Mouse (Mus musculus): Measurements from ENCODE around the gene Ccdc69.

DNA sequence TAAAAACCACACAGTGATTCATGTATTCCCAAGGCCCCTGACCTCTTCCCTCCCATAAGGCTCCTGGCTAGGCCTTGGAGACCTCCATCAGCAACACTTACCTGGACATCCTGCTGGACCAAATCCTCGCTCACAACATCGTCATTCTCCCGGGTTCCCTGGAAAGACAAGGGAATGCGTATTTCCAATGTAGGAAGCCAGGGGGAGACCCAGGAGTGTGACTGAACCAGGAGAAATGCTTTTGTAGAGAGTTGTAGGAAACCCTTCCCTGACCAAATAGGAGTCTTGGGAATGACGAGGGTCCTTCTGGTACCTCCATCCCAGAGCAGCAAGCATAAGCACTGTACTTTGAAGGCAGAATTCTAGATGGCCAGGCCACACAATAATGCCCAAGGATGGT is 72.2 kb downstream of the Ccdc69 start:
- TF ChIP-seq CTCF (IDR thresholded peaks at IDR 0.05) (peak; percentile 42), EP300 (IDR thresholded peaks at IDR 0.05) (no peak)

Measured in lung, postnatal 0 days (tissue).